Mouse (Mus musculus): Measurements from ENCODE around the gene Rmdn2.

Gene Rmdn2

DNA sequence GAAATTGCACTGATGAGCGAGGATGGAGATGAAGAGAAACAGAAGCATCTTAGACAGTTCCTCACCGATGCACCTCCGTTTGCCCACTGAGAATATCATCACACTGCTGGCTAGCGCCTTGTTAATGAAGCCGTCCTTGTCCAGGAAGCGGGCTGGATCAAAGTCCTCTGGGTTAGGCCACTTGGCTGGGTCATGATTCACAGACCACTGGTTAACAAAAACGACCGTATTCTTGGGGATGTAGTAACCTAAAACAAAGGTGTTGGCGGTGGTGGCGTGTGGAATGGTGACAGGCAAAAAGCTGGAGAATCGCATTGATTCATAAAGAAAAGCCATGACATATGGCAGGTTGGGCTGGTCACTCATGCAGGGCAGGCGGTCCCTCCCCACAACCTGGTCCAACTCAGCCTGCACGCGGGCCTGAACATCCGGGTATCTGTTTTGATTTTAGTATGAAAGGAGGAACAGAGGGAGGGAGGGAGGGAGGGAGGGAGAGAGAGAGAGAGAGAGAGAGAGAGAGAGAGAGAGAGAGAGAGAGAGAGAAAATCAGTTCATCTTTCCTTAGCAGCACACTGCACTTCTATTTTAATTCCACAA, 98.7 kb downstream of the Rmdn2 start:
- no peak for DNase-seq

DNA sequence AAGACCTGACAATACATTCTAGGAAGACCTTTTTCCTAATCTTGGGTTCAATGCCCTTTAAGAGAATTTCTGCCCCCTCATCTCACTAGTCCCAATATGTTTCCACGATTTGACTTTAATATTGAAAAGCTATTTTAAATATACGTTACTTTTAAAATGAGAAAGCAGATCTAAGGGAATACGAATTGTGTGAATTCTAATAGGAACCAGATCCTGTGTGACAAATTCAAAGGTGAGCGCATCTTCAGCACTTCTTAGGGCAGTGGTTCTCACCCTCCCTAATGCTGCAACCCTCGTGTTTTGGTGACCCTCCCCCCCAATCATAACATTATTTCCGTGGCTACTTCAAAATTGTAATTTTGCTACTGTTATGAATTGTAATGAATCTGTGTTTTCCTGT, 100.3 kb downstream of the Rmdn2 start:
- DNase-seq, result no peak

DNA sequence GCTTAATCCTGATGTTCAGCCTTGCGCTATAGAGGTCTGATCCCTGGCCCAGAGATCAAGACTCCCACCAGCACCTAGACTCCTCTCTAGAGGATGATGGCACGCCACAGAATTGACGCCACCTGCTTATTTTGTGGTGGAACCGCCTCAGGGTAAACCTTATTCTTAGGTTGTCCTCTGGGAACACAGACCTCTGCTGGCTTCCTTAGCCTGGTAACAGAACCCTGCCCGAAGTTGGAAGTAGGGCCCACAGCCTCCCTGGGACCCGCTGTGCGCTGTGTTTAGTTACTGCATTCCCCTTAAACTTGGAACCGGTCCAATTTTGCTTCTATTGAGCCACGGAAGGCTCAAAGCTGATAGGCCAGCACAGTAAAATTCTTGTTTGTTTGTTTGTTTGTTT, 100.9 kb downstream of the Rmdn2 start:
- DNase-seq, result no peak

GRCm38 (mm10) chr17:79713276-79713642, 101.6 kb downstream of the Rmdn2 start:
- no peak for DNase-seq

GRCm38 (mm10) chr17:79713643-79714367, 102.1 kb downstream of the Rmdn2 start:
- DNase-seq, result no peak

GRCm38 (mm10) chr17:79714368-79714895, 102.8 kb downstream of the Rmdn2 start:
- no peak for DNase-seq

GRCm38 (mm10) chr17:79714931-79715637, 103.4 kb downstream of the Rmdn2 start, which contains the start of gene Cyp1b1:
TSS of gene Cyp1b1 (minus strand) at chr17:79715061.
- DNase-seq, result peak in 1 of 2 experiments; percentile 24

- DNase-seq, result peak; percentile 89
Observed at GRCm38 (mm10) chr17:79715649-79716143, 104.0 kb downstream of the Rmdn2 start.

- DNase-seq, result no peak
Observed at GRCm38 (mm10) chr17:79720681-79721080, 109.0 kb downstream of the Rmdn2 start.

DNA sequence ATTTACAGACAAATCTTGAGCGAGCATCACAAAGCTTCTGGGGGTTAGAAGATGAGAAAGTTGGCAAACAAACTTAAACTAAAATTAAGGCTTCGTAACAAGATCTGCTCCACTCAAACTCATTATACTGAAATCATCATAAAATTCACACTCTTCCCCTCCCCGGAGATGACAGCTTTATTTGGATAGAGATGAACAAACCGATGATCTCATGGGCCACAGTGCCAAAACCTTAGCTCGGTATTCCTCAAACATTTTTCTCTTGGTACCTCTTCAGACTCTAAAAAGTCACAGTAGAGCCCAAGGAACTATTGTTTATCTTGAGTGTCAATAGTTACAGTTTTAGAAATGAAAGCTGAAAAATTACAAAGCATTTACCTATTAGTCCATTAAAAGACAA, 115.0 kb downstream of the Rmdn2 start:
- no peak for DNase-seq

DNA sequence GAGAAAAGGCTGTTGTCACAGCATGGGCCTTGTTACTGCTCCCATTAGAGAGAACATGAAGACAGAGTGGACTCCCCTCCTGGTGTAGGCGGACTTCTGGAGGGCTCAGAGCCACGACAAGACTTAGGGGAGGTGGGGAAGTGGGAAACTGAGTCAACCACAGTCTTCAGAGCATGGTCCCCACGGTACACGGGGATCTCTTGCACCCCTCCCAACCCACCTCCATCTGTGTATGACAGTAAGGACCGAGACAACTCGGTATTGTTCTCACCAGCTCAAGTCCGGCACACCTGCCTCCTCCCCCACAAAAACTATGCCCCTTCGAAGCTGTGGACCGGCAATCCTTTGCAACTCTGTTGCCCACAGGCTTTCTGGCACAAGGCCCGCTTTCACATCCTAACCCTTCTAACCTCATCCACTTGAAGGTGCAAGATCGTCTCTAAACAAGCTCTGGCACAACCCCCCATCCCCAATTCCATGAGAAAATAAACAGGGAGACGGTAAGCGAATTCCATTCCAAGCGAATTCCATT, 116.5 kb downstream of the Rmdn2 start:
- DNase-seq, result no peak

- no peak for DNase-seq
Observed at GRCm38 (mm10) chr17:79728585-79729503, 117.2 kb downstream of the Rmdn2 start.

GRCm38 (mm10) chr17:79730988-79731387, 119.3 kb downstream of the Rmdn2 start:
- DNase-seq, result no peak

DNA sequence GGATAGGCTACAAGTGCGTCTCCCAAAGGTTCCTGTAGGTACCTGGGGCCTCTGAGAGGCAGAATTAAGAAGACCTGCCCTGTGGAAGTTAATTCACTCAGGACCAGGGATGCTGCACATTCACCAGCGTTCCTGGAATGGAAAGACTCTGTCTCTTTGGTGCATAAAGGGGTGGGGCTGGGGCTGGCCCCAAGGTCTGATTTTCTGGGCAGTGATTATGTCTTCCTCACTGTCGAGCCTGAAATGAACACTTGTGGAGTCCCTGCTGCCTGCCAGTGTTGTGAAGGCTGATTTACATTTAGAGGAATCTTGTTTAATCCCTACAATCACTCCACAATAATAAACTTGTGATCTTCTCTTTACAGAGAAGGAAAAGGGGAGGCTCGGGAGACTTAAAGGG, 121.4 kb downstream of the Rmdn2 start:
- no peak for DNase-seq

- DNase-seq, result no peak
Observed at GRCm38 (mm10) chr17:79737598-79737997, 125.9 kb downstream of the Rmdn2 start.

DNA sequence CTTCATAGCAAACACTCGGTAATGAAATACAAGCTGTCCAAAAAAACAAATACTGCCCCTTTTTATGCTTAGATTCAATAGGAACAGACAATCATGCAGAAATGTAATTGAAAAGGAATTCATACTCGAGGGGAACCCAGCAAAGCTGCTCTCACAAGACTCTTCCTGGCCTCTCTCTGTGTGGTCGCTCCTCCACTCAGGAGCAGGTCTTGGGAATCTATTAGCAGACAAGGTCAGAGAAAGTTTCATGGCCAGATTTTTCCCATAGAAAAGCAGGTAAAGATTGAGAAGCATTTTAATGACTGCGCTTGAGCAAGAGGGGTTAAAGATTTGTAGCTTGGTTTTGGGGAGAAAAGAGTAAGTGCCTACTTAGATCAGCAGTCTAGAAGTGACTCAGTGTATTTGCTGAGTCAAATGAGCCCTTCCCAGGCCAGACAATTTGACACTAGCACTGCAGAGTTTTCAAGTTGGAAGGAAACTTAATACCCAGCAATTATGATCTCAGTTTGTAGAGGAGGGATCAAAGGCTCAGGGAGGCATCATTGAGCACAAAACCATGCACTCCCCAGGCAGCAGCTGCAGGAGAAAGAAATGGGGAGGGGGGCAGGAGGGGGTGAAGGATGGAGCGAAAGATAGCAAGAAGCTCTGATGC, 127.3 kb downstream of the Rmdn2 start:
- no peak for DNase-seq

GRCm38 (mm10) chr17:79742635-79743034, 131.0 kb downstream of the Rmdn2 start:
- DNase-seq, result no peak

Measured in thymus, postnatal 36 days (tissue).